Mouse (Mus musculus) ES-Bruce4 (cell line): ENCODE measurements at regions not wholly inside any gene's neighbourhood (a gene's known extent, or its start where the extent isn't known, plus 50 kb on each side); places are given as distances from the start of the nearest gene placed in this dataset.
A peak's percentile ranks its signal among the peaks of the same experiment; 100 is the strongest.

Experiments
- CTCF ChIP-seq: IDR thresholded peaks from one replicate; pipeline ENCODE4 v1.8.1; 2011; ENCODE audit warnings: low read depth, low read length
- POLR2A ChIP-seq: IDR thresholded peaks from one replicate; pipeline ENCODE4 v1.8.1; 2011; ENCODE audit warnings: low read length; ENCODE audit not compliant: insufficient read depth

DNA sequence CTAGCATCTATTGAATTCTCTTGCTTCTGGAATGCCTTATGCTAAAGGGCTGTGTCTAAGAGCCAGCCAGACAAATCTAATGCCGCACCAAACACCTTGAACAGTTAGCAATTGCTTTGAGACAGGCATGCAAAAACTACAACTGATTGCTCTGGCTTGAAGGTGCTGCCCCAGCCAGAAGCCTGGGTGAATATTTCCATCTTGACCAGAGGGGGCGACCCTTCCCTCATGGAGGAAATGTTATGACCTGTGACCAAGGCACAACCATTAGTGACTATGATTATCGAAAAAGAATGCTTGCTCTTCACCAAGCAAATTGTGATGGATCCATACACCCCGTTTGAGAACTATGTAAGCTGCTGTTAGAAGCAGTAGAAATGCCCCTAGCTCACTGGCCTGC lies 445.9 kb upstream of the Etaa1 start:
- peak; percentile 6 for TF ChIP-seq CTCF
- TF ChIP-seq POLR2A: no peak
